Mouse (Mus musculus): ENCODE measurements around the gene Map3k20.

Map3k20 gene

DNA sequence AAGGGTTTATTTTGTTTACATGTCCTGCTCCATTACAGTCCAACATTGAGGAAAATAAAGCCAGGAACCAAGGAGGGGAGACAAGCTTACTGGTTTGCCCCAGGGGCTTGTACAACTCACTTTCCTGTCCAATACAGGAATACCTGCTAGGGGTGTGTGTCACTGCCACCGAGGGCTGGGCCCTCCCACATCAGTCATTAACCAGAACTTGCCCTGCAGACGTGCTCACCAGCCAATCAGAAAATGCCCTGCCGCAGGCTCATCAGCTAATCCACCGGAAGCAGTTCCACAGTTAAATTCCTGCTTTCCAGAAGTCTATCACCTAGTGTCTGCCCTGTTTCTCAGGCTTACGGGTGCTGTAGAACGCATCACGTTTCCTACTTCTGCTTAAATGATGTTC lies 206.2 kb downstream of the Map3k20 start:
- no peak for DNase-seq (ENCODE audit: low read depth)
